Mouse (Mus musculus): ENCODE measurements at regions not wholly inside any gene's neighbourhood (a gene's known extent, or its start where the extent isn't known, plus 50 kb on each side); places are given as distances from the start of the nearest gene placed in this dataset.

GRCm38 (mm10) chr15:68496438-68496837 lies 1995.7 kb upstream of the Lrrc6 start:
- H3K79me2 ChIP-seq (ENCODE audit: control insufficient read depth, insufficient read depth) = no peaks in the 10 kb centered on the region
- no peaks in the 10 kb centered on the region for H3K27me3 ChIP-seq (ENCODE audit: control insufficient read depth, insufficient read depth, insufficient read length)
- H3K4me2 ChIP-seq (ENCODE audit: low read depth) = no peak overlapping the region
- H3K36me3 ChIP-seq (ENCODE audit: control insufficient read depth, insufficient read depth) = no peaks in the 10 kb centered on the region
- H3K4me3 ChIP-seq = no peak overlapping the region
- no peak overlapping the region for H3ac ChIP-seq (ENCODE audit: control insufficient read depth, insufficient read length)
- TF ChIP-seq TCF12 (IDR thresholded peaks at IDR 0.05; ENCODE audit: insufficient read depth, poor library complexity, severe bottlenecking) = no peak
- no peak for TF ChIP-seq USF1 (IDR thresholded peaks at IDR 0.05; ENCODE audit: low read depth)
- TF ChIP-seq TCF3 (IDR thresholded peaks at IDR 0.05; ENCODE audit: insufficient read length, low read depth) = no peak
- no peak for TF ChIP-seq E2F4 (IDR thresholded peaks at IDR 0.05; ENCODE audit: insufficient read depth)
- no peak for TF ChIP-seq POLR2AphosphoS2 (IDR thresholded peaks at IDR 0.05; ENCODE audit: insufficient read length, low read depth)
- no peak for TF ChIP-seq MYOD1 (IDR thresholded peaks at IDR 0.05; ENCODE audit: control insufficient read depth in 1 of 3, insufficient read length in 2 of 3, low read depth in 2 of 3)
- no peak for TF ChIP-seq POLR2A (IDR thresholded peaks at IDR 0.05; ENCODE audit: insufficient read length, low read depth)
- TF ChIP-seq SRF (IDR thresholded peaks at IDR 0.05; ENCODE audit: control insufficient read depth, insufficient read length, low read depth) = no peak
- TF ChIP-seq MYOG (IDR thresholded peaks at IDR 0.05; ENCODE audit: control insufficient read depth in 1 of 3, insufficient read depth in 1 of 3, insufficient read length in 2 of 3, low read depth in 2 of 3) = no peak

- no peak overlapping the region for H3ac ChIP-seq (ENCODE audit: control insufficient read depth, insufficient read length)
- H3K4me2 ChIP-seq (ENCODE audit: low read depth) = no peak overlapping the region
- no peak for TF ChIP-seq USF1 (IDR thresholded peaks at IDR 0.05; ENCODE audit: low read depth)
- TF ChIP-seq POLR2AphosphoS2 (IDR thresholded peaks at IDR 0.05; ENCODE audit: insufficient read length, low read depth) = no peak
- no peak for TF ChIP-seq POLR2A (IDR thresholded peaks at IDR 0.05; ENCODE audit: insufficient read length, low read depth)
- no peak for TF ChIP-seq TCF3 (IDR thresholded peaks at IDR 0.05; ENCODE audit: insufficient read length, low read depth)
- TF ChIP-seq MYOD1 (IDR thresholded peaks at IDR 0.05; ENCODE audit: control insufficient read depth in 1 of 3, insufficient read length in 2 of 3, low read depth in 2 of 3) = no peak
- no peak for TF ChIP-seq MAX (IDR thresholded peaks at IDR 0.05; ENCODE audit: low read depth)
- no peak for TF ChIP-seq E2F4 (IDR thresholded peaks at IDR 0.05; ENCODE audit: insufficient read depth)
- TF ChIP-seq CEBPB (IDR thresholded peaks at IDR 0.05; ENCODE audit: insufficient read depth, poor library complexity, severe bottlenecking) = no peak
- TF ChIP-seq MYOG (IDR thresholded peaks at IDR 0.05; ENCODE audit: control insufficient read depth in 1 of 3, insufficient read depth in 1 of 3, insufficient read length in 2 of 3, low read depth in 2 of 3) = no peak
- no peak for TF ChIP-seq REST (IDR thresholded peaks at IDR 0.05; ENCODE audit: insufficient read depth, insufficient read length)
- no peak for TF ChIP-seq SRF (IDR thresholded peaks at IDR 0.05; ENCODE audit: control insufficient read depth, insufficient read length, low read depth)
- no peak for TF ChIP-seq TCF12 (IDR thresholded peaks at IDR 0.05; ENCODE audit: insufficient read depth, poor library complexity, severe bottlenecking)
- no peaks in the 10 kb centered on the region for H3K36me3 ChIP-seq (ENCODE audit: control insufficient read depth, insufficient read depth)
- no peaks in the 10 kb centered on the region for H3K79me2 ChIP-seq (ENCODE audit: control insufficient read depth, insufficient read depth)
- H3K4me3 ChIP-seq = no peak overlapping the region
- H3K27me3 ChIP-seq (ENCODE audit: control insufficient read depth, insufficient read depth, insufficient read length) = no peaks in the 10 kb centered on the region
These were observed 1984.1 kb upstream of the Lrrc6 start for GRCm38 (mm10) chr15:68484789-68485188.

- no peaks in the 10 kb centered on the region for H3K36me3 ChIP-seq (ENCODE audit: control insufficient read depth, insufficient read depth)
- H3K4me3 ChIP-seq = no peak overlapping the region
- H3K79me2 ChIP-seq (ENCODE audit: control insufficient read depth, insufficient read depth) = no peaks in the 10 kb centered on the region
- H3K27me3 ChIP-seq (ENCODE audit: control insufficient read depth, insufficient read depth, insufficient read length) = no peaks in the 10 kb centered on the region
- no peak overlapping the region for H3K4me2 ChIP-seq (ENCODE audit: low read depth)
- TF ChIP-seq MYOD1 (IDR thresholded peaks at IDR 0.05; ENCODE audit: control insufficient read depth in 1 of 3, insufficient read length in 2 of 3, low read depth in 2 of 3) = no peak
- no peak for TF ChIP-seq TCF12 (IDR thresholded peaks at IDR 0.05; ENCODE audit: insufficient read depth, poor library complexity, severe bottlenecking)
- no peak for TF ChIP-seq E2F4 (IDR thresholded peaks at IDR 0.05; ENCODE audit: insufficient read depth)
- TF ChIP-seq SRF (IDR thresholded peaks at IDR 0.05; ENCODE audit: control insufficient read depth, insufficient read length, low read depth) = no peak
- TF ChIP-seq CEBPB (IDR thresholded peaks at IDR 0.05; ENCODE audit: insufficient read depth, poor library complexity, severe bottlenecking) = no peak
- no peak for TF ChIP-seq TCF3 (IDR thresholded peaks at IDR 0.05; ENCODE audit: insufficient read length, low read depth)
- TF ChIP-seq POLR2AphosphoS2 (IDR thresholded peaks at IDR 0.05; ENCODE audit: insufficient read length, low read depth) = no peak
- no peak for TF ChIP-seq MAX (IDR thresholded peaks at IDR 0.05; ENCODE audit: low read depth)
- no peak for TF ChIP-seq POLR2A (IDR thresholded peaks at IDR 0.05; ENCODE audit: insufficient read length, low read depth)
- TF ChIP-seq MYOG (IDR thresholded peaks at IDR 0.05; ENCODE audit: control insufficient read depth in 1 of 3, insufficient read depth in 1 of 3, insufficient read length in 2 of 3, low read depth in 2 of 3) = no peak
- no peak overlapping the region for H3ac ChIP-seq (ENCODE audit: control insufficient read depth, insufficient read length)
These were observed 1977.0 kb upstream of the Lrrc6 start for GRCm38 (mm10) chr15:68477745-68478144.

GRCm38 (mm10) chr15:68471928-68472327 lies 1971.2 kb upstream of the Lrrc6 start:
- Histone ChIP-seq H3K4me3 (no peak overlapping the region), H3K27me3 (ENCODE audit: control insufficient read depth, insufficient read depth, insufficient read length) (no peaks in the 10 kb centered on the region), H3ac (ENCODE audit: control insufficient read depth, insufficient read length) (no peak overlapping the region), H3K79me2 (ENCODE audit: control insufficient read depth, insufficient read depth) (no peaks in the 10 kb centered on the region), H3K36me3 (ENCODE audit: control insufficient read depth, insufficient read depth) (no peaks in the 10 kb centered on the region), H3K4me2 (ENCODE audit: low read depth) (no peak overlapping the region)
- TF ChIP-seq TCF12 (IDR thresholded peaks at IDR 0.05; ENCODE audit: insufficient read depth, poor library complexity, severe bottlenecking) = no peak

GRCm38 (mm10) chr15:68462851-68463250 lies 1962.1 kb upstream of the Lrrc6 start:
- TF ChIP-seq POLR2A (IDR thresholded peaks at IDR 0.05; ENCODE audit: insufficient read length, low read depth) = no peak
- TF ChIP-seq USF1 (IDR thresholded peaks at IDR 0.05; ENCODE audit: low read depth) = no peak
- TF ChIP-seq TCF3 (IDR thresholded peaks at IDR 0.05; ENCODE audit: insufficient read length, low read depth) = no peak
- TF ChIP-seq REST (IDR thresholded peaks at IDR 0.05; ENCODE audit: insufficient read depth, insufficient read length) = no peak
- no peak for TF ChIP-seq E2F4 (IDR thresholded peaks at IDR 0.05; ENCODE audit: insufficient read depth)
- no peak for TF ChIP-seq POLR2AphosphoS2 (IDR thresholded peaks at IDR 0.05; ENCODE audit: insufficient read length, low read depth)
- no peak for TF ChIP-seq MYOD1 (IDR thresholded peaks at IDR 0.05; ENCODE audit: control insufficient read depth in 1 of 3, insufficient read length in 2 of 3, low read depth in 2 of 3)
- no peak for TF ChIP-seq TCF12 (IDR thresholded peaks at IDR 0.05; ENCODE audit: insufficient read depth, poor library complexity, severe bottlenecking)
- TF ChIP-seq CEBPB (IDR thresholded peaks at IDR 0.05; ENCODE audit: insufficient read depth, poor library complexity, severe bottlenecking) = no peak
- TF ChIP-seq MAX (IDR thresholded peaks at IDR 0.05; ENCODE audit: low read depth) = no peak
- TF ChIP-seq MYOG (IDR thresholded peaks at IDR 0.05; ENCODE audit: control insufficient read depth in 1 of 3, insufficient read depth in 1 of 3, insufficient read length in 2 of 3, low read depth in 2 of 3) = no peak
- no peak for TF ChIP-seq SRF (IDR thresholded peaks at IDR 0.05; ENCODE audit: control insufficient read depth, insufficient read length, low read depth)
- H3K36me3 ChIP-seq (ENCODE audit: control insufficient read depth, insufficient read depth) = no peaks in the 10 kb centered on the region

More at GRCm38 (mm10) chr15:68462851-68463250, 1962.1 kb upstream of the Lrrc6 start:
- Histone ChIP-seq H3ac (ENCODE audit: control insufficient read depth, insufficient read length) (no peak overlapping the region), H3K79me2 (ENCODE audit: control insufficient read depth, insufficient read depth) (no peaks in the 10 kb centered on the region), H3K4me2 (ENCODE audit: low read depth) (no peak overlapping the region), H3K27me3 (ENCODE audit: control insufficient read depth, insufficient read depth, insufficient read length) (no peaks in the 10 kb centered on the region), H3K4me3 (no peak overlapping the region)
